Mouse (Mus musculus) MN1 (cell line): Measurements from ENCODE around the gene Hist1h3g.

Source experiments
- DNase-seq: peaks from one replicate; pipeline ENCODE4 v3.0.0-alpha.2; 2016; ENCODE audit warnings: low spot score

Gene Hist1h3g

GRCm38 (mm10) chr13:23535137-23536075 is at the start of gene Hist1h3g:
Gene Hist1h3g, plus strand, starts transcription at chr13:23535422.
- peak; percentile 93 for DNase-seq

DNA sequence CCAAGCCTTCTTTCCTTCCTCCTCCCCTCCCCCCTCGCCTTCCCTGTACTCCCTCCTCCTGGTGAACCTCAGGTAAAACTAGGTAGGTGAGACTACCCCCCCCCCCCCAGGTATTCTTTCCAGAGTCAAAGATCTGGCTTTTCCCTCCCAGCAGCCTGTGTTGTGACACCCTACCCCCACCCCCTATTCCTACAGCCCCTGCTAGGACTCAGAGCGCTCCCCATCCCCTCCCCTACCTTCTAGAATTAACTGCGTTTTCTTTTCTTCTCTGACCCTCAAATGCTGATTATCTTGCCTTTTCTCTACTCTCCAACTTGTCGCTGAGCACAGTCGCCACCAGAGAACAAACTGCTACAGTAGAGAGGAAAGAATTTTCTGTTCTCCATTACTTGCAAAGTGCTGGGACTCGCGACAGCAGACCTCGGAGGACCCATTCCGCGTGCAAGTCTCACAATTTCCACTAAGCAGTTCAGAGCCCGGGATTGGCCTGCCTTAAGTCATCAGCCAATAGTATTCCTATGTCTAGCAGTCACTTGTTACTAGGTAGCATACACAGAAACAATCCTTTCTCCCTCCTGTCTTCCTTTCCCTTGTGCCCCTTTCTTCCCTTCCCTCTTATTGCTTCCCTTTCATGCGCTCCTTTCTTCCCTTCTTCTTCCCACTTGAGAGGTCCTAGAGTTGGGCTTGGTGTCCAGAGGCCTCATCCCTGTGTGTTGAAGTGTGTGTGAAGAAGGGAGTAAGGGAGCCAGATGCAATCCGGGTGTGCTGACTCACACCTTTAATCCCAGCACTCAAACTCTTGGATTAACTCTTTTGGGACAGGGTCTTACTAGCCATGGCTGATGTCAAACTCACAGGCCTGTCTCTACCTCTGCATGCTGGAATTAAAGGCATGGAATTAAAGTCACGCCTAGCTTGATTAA is 46.6 kb upstream of the Hist1h3g start, which contains the start of gene Btn2a2:
TSS of gene Btn2a2 (minus strand) at position 458 of the 923 bp plus-strand sequence.
- DNase-seq = peak; percentile 75

DNA sequence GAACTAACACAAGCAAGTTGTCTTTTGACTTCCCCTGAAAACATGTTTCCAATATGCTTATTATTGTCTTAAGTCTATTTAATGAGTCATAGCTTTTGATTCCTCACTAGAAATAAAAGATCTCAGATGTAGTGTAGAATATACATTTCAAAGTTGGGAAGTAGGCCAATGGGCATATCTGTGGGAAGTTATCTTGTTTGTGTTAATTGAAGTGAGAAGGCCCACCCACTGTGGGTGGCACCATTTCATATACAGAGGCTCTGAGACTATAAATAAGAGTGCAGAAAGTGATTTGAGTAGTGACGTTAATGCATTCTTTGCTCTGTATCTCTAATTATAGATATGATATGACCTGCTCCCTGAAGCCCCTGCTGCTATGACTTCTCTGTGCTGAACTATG is 44.4 kb upstream of the Hist1h3g start:
- DNase-seq = no peak

- no peak for DNase-seq
Observed at GRCm38 (mm10) chr13:23491263-23491662, 44.0 kb upstream of the Hist1h3g start.

DNA sequence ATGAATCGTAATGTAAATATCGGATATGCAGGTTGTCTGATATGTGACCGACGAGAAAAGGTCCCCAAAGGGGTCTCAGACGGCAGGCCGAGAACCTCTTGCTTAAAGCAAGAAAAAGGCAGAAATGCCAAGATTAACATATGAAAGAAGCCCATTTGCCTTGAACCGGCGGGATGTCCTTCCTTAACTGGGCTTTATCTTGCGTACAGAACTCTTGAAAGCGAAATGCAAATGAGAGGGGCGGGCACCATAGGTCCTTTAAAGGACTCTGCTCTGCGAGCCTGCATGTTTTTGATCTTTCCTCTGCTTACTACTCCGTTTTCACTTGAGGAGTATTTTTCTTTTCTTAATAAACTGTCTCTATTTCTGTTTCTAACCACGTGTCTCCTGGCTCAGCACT is 43.2 kb upstream of the Hist1h3g start:
- no peak for DNase-seq

DNA sequence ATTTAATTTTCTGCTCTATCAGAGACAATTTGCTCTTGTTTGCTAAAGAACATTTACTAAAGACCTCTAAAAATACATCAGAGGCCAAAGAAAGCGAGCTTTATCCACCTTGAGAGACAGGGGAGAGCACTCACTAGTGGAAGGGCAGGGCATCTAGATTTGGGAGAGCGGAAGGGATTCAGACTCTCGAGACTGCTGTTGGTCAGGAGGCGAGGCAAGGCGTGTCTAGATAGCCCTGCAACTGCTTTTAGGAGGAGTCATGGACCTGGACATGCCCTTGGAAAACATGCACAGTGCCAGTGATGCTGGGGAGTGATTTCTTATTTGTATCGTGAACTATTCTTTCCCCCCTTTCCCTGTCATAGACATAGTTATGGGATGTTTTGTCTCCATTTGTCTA is 39.7 kb upstream of the Hist1h3g start:
- no peak for DNase-seq

- peak; percentile 72 for DNase-seq
Observed at GRCm38 (mm10) chr13:23497656-23498321, 37.4 kb upstream of the Hist1h3g start.

DNA sequence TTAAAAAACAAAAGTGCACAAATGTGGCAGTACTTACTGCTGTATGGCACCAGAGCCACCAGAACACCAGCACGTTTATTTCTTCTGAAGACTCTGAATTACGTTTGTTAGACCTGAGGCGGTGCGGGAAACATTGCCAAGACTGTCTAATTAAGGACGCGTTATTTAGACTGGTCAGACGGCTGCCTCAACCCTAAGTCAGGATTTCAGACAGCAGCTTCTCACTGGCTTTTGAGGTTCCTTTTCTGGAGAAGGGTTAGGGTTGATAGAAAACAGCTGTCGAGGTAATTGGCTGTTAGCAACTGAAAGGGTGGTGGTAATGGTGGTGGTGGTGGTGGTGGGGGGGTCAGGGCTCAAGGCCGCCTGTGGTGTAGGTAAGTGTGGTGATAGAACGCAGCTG is 36.6 kb upstream of the Hist1h3g start:
- peak; percentile 30 for DNase-seq

DNA sequence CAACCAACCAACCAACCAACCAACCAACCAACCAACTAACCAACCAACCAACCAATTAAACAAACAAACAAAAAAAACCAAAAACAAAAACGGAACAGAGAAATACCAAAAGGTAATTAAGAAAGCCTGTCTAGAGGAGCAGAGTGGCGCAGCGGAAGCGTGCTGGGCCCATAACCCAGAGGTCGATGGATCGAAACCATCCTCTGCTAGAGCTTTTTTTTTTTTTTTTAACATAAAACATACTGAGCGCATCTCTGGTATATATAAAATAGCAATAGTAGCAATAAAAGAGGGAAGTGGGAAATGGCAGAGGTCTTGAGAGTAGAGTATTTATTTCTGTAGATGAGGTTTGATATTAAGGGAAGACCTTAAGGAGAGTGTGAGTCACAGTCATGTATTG is 35.3 kb upstream of the Hist1h3g start:
- DNase-seq = peak; percentile 37

GRCm38 (mm10) chr13:23500424-23501200 is 34.6 kb upstream of the Hist1h3g start:
- peak; percentile 85 for DNase-seq

GRCm38 (mm10) chr13:23501511-23501910 is 33.7 kb upstream of the Hist1h3g start:
- DNase-seq = no peak

DNA sequence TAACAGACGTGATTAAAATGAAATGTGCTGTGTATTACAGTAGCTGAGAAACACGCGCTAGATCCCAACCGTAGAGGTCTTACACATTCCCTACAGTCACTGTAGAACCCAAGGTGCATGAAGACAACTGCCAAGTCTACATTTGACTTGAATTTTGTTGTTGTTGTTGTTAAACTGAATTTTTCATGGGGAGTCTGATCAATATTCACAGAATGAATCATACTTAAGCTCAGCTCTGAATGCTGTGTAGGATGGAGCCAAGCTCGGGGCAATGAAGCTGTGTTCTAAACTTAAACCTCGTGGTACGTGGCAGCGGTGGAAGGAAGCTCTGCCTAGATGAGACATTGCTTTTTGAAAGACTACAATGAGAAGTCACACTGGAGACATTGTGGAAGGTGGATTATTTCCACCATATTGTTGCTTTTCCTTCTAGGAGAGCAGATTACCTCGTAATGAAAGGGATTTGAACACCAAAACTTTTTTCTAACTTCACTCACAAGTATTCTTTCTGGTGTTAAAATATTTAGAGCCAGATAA is 33.1 kb upstream of the Hist1h3g start:
- no peak for DNase-seq

DNA sequence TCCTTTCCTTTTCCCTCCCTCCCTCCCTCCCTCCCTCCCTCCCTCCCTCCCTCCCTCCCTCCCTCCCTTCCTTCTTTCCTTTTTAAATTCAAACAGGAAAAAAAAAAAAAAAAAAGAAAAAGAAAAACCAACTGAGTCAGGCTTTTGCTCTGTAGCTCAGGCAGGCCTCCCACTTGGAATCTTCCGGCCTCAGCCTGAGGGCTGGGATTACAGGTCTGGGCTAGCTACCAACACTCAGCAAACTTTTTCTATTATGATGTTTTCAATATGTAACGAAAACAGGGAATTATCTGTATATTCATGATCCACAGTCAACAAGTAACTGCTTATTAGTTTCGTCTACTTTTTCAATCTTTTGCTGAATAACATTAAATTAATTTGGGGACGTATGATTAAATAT is 32.3 kb upstream of the Hist1h3g start:
- DNase-seq = no peak

DNA sequence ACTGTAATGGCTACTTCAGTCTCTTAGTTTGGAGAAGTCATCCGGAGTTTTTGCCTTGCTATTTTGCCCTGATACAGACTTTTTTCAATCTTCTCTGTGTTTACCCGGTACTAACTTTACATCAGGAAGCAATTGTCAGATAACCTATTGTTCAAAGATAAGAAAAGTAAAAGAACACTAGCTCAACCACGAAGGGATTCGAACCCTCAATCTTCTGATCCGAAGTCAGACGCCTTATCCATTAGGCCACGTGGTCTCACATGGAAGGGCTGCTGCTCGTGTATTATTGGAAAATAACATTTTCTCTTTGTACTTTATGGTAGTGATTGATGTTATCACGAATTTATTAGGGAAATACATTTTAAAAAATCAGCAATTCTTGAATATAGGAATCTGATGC is 31.4 kb upstream of the Hist1h3g start:
- DNase-seq = peak; percentile 79

GRCm38 (mm10) chr13:23505662-23506345 is 29.4 kb upstream of the Hist1h3g start:
- peak; percentile 49 for DNase-seq

GRCm38 (mm10) chr13:23506351-23506750 is 28.9 kb upstream of the Hist1h3g start:
- peak; percentile 80 for DNase-seq

DNA sequence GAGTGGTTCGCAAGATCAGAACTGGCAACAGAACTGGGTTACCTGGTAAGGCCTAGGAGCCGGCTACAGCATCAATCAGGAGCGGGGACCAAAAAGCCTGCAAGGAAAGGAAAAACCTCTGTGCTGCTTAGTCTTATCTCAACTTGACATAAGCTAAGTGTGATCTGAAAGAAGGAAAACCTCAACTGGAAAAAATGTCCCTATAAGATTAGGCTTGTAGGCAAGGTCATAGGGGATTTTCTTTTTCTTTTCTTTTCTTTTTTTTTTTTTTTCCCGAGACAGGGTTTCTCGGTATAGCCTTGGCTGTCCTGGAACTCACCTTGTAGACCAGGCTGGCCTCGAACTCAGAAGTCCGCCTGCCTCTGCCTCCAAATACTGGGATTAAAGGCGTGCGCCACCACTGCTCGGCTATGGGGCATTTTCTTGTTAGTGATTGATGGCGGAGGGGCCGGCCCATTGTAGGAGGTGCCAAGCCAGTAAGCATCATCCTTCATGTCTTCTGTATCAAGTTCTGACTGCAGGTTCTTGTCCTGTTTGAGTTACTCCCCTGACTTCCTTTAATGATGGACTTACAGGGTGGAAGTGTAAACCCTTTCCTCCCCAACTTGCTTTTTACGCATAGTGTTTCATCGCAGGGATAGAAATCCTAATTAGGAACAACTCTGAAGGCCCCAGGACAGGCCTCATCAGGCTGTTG is 28.3 kb upstream of the Hist1h3g start:
- peak; percentile 82 for DNase-seq

GRCm38 (mm10) chr13:23510127-23510526 is 25.1 kb upstream of the Hist1h3g start:
- DNase-seq = no peak

GRCm38 (mm10) chr13:23513517-23513916 is 21.7 kb upstream of the Hist1h3g start:
- DNase-seq = no peak

DNA sequence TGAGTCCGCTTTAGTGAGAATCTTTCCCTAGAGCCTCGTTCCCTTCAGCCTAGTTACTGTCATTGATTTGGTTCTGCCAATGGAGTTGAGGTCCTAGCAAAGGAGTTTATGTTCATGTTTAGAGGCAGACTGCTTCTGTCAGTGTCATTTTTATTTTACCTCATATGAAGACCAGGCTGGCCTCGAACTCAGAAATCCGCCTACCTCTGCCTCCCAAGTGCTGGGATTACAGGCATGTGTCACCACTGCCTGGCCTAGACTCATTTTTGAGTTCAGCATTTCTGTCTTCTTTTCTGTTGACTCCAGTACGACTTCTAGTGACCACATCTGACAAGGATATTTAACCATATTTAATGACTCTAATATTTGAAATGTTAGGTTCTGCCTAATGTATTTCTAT is 19.9 kb upstream of the Hist1h3g start:
- no peak for DNase-seq
